Mouse (Mus musculus): ENCODE results near the gene Fhit. TPM values are rescaled to one million over a fixed set of nuclear protein-coding genes. Genes with fewer than 3 reads are reported as not detected.

The Fhit gene
- total RNA-seq, 2 experiments from 2014 or later: 8.8 to 9.7 TPM

GRCm38 (mm10) chr14:10405346-10405745, 756.5 kb downstream of the Fhit start:
- ATAC-seq (replicated peaks; ENCODE audit: poor library complexity): no peak

GRCm38 (mm10) chr14:10367783-10368680, 793.8 kb downstream of the Fhit start:
- ATAC-seq (replicated peaks; ENCODE audit: poor library complexity): peak; percentile 99

DNA sequence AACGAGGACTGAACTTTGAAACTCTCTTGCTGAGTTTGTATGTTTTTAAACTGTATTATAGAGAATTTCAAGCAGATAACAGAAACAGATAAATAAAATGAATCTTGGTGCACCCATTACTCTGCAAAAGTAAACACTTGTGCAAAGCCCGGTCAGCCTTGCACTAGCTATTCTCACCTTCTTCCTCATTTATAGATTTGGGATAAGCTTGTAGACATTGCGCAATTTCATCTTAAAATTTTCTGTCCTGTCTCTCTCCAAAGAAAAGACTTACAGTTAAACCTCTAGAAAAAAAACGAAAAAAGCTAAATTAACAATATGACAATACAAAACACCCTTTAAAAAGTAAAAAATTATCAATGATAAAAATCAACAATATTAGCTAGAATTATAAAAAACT, 795.0 kb downstream of the Fhit start:
- peak; percentile 43; the same call in 1 of the 2 replicates for ATAC-seq (replicated peaks; ENCODE audit: poor library complexity)

GRCm38 (mm10) chr14:10364281-10364680, 797.6 kb downstream of the Fhit start:
- no peak for ATAC-seq (replicated peaks; ENCODE audit: poor library complexity)

GRCm38 (mm10) chr14:10363306-10363705, 798.5 kb downstream of the Fhit start:
- ATAC-seq (replicated peaks; ENCODE audit: poor library complexity): no peak

GRCm38 (mm10) chr14:10345905-10346304, 815.9 kb downstream of the Fhit start:
- no peak for ATAC-seq (replicated peaks; ENCODE audit: poor library complexity)

DNA sequence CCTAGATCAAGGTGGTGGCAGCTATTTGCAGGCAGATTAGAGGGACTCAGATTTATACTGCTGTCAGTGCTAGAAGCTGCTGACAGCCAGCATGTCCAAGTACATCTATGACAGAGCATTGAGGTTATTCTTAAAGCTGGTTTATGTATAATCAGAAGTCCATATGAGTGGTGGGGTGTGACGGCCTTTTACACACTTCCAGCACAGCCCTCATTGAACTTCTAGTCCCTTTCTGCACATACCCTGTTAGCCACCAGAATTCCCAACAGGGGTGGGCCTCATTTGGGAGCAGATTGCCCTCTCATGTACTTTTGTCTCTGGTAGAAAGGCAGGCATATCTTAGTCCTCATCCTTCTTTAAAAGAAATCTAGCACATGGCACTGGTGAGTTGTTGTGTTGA, 817.8 kb downstream of the Fhit start:
- no peak for ATAC-seq (replicated peaks; ENCODE audit: poor library complexity)

- no peak for ATAC-seq (replicated peaks; ENCODE audit: poor library complexity)
Measured at GRCm38 (mm10) chr14:10316764-10317163, 845.1 kb downstream of the Fhit start.

DNA sequence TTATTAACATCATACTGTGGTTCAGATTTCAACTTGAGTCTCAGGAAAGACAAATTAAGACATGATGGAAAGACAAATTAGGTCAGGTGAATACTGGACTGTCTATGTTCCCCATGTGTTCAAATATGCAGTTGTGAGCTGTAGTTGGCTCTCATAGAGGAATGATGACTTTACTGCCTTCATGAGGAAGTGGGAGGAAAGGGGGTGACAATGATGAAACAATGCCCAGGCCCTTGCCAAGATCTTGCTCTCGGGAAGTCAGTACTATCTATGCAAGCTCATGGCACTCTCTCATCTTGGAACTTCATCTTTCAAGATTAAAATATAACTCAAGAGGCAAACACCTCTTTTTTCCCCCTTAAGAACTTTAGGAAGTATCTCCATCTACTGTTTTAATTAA, 849.6 kb downstream of the Fhit start:
- peak; percentile 76 for ATAC-seq (replicated peaks; ENCODE audit: poor library complexity)

DNA sequence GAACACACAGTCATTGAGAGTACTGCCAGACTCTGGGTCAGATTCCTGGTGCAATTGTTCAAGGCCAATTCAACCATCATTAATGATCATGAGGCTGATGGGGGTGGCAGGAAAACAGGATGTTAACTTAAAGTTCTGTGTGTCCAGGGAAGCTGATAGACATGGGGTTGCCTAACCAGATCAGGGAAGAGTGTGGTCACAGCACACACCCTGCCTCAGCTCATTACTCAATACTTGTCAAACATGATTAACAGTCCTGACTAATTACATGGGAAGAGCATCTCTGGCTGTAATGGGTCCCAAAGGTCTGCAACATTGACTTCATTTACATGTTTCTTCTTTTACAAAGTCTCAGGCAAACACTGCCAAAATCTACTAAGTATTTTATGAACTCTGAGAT, 856.5 kb downstream of the Fhit start:
- peak; percentile 97 for ATAC-seq (replicated peaks; ENCODE audit: poor library complexity)

DNA sequence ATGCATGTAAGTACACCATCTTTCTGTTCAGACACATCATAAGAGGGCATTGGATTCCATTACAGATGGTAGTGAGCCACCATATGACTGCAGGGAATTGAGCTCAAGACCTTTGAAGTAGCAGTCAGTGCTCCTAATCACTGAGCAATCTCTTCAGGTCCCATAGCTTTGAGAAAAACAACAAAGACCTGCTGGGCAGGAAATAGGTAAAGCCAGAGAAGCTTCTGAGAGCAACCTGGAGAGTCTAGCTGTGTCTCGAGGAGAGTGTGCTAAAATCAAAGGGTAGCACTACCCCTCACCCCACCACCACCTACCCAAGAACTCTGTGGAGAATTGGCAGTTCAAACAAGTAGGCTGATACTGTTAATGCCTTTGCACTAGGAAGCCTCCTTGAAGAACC, 860.3 kb downstream of the Fhit start:
- no peak for ATAC-seq (replicated peaks; ENCODE audit: poor library complexity)

GRCm38 (mm10) chr14:10300914-10301313, 860.9 kb downstream of the Fhit start:
- ATAC-seq (replicated peaks; ENCODE audit: poor library complexity): no peak

GRCm38 (mm10) chr14:10299030-10299429, 862.8 kb downstream of the Fhit start:
- ATAC-seq (replicated peaks; ENCODE audit: poor library complexity): no peak

- no peak for ATAC-seq (replicated peaks; ENCODE audit: poor library complexity)
Measured at GRCm38 (mm10) chr14:10289043-10289442, 872.8 kb downstream of the Fhit start.

DNA sequence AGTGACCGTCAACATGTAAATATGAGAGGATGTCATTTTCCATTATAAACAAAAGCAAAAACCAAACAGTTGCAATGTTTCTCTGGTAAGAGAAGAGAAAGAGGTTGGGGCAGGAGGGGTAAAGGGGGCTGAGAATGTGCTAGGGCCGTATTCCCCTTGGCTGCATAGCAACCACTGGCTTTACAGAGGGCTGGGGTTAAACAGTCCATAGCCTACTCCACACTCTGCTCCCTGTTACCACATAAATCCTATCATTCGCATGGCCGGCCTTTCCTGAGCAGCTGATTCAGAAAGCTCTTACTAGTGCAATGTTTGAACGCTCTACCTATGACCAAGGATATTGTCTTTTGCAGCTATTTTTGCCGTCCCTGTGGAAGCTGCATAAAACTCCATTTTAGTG, 875.8 kb downstream of the Fhit start:
- no peak for ATAC-seq (replicated peaks; ENCODE audit: poor library complexity)

DNA sequence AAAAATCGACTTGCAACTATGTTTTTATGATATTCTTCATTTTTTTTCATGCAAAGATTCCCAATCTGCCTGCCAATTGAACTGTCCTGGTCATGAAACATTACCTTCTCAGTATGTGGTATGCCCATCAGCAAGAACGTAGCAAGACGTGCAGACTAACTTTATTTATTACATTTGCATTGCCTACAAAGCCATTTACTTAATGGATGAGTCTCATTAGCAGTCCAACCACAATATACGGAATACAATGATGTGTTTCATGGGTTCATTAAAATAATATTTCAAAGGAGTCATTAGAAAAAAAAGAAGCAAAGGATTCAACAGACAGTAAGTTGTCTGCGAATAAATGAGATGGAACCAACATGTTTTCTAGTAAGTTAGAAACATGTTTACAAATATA, 933.1 kb downstream of the Fhit start:
- no peak for ATAC-seq (replicated peaks; ENCODE audit: poor library complexity)

GRCm38 (mm10) chr14:10221847-10222246, 940.0 kb downstream of the Fhit start:
- no peak for ATAC-seq (replicated peaks; ENCODE audit: poor library complexity)

DNA sequence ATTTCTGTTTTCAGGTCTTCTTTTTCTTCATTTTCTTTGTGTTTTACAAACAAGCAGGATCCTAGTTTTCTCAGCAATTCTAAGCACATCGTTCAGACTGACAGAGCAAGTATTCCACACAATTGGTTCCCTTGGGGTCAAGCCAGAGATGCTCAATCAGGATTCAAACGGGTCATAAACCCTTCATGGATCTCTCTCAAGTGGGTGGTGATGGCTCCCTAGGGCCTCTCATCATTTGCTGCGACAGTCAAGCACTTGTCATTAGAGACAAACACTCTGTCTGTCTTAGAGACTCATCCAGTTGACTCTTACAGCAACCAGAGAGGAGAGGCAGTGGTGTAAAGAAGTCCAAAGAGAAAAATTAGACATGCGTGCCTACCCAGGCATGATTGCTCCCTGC, 948.6 kb downstream of the Fhit start:
- ATAC-seq (replicated peaks; ENCODE audit: poor library complexity): no peak

DNA sequence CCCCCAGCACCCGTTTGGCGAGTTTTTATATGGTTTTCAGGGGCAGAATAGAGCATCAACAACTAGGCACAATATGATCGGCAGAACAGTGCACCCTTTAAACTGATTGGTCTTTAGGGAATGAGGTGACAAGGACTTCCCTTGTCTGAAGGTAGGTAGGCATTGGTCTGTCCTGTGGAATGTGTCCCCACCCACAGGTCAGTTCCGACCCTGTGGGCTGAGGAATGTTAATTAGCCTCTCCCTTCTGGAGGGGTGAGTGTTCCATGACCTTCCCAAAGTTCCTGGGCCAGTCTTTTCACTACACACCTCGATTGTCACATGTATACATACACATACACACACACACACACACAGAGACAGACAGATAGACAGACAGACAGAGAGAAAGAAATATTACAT, 950.7 kb downstream of the Fhit start:
- no peak for ATAC-seq (replicated peaks; ENCODE audit: poor library complexity)

GRCm38 (mm10) chr14:10209007-10209406, 952.8 kb downstream of the Fhit start:
- ATAC-seq (replicated peaks; ENCODE audit: poor library complexity): peak; percentile 95

DNA sequence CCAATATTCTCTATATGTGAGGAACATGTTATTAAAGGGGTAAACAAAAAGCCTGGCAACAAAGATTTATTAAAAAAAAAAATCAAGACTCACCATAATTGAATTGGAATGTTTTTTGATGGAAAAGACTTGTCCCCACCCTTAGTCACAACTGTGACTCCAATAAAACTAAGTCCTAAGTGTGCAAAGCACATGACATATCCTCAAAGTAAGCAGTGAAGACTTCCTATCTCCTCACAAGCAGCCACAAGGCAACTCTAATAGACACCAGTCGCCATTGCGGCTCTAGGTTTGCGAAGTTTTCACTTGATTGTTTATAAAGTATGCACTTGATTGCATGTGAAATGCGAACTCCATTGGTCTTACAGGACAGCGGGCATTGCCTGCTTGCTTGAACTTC, 956.1 kb downstream of the Fhit start:
- no peak for ATAC-seq (replicated peaks; ENCODE audit: poor library complexity)

- ATAC-seq (replicated peaks; ENCODE audit: poor library complexity): no peak
Measured at GRCm38 (mm10) chr14:10205290-10205689, 956.5 kb downstream of the Fhit start.

GRCm38 (mm10) chr14:10194130-10194529, 967.7 kb downstream of the Fhit start:
- ATAC-seq (replicated peaks; ENCODE audit: poor library complexity): no peak
